Mouse (Mus musculus): Measurements from ENCODE around the gene Gm2000. TPM values are rescaled to one million over a fixed set of nuclear protein-coding genes. Genes with fewer than 3 reads are reported as not detected.

Gm2000 gene
- 150 and 744 TPM in 2 replicates for polyA plus RNA-seq (2012; rRNA removed)
- polyA plus RNA-seq (2014; fragmentation: Nextera tagmentation; extraction: Ambion mirVana) = 677 and 682 TPM in 2 replicates

- no peak for TF ChIP-seq EP300 (IDR thresholded peaks at IDR 0.05; ENCODE audit: low read depth)
- TF ChIP-seq CTCF (IDR thresholded peaks at IDR 0.05; ENCODE audit: low read depth) = no peak
- whole genome bisulfite sequencing (ENCODE audit: insufficient replicate concordance) = 87% methylated on average over 8 of the region's 8 CpGs
- no peaks in the 10 kb centered on the region for H3K27me3 ChIP-seq (ENCODE audit: control insufficient read depth, insufficient read depth, low read length)
These were observed at the start of gene Gm2000 for GRCm38 (mm10) chr1:156365740-156366139. Gene Gm2000 (plus strand): TSS chr1:156366040.

GRCm38 (mm10) chr1:156323126-156323525, 42.7 kb upstream of the Gm2000 start:
- H3K27ac ChIP-seq = no peak overlapping the region
- no peaks in the 10 kb centered on the region for H3K27me3 ChIP-seq (ENCODE audit: control insufficient read depth, insufficient read depth, low read length)
- H3K4me3 ChIP-seq (ENCODE audit: insufficient read depth in 1 of 2, low read depth in 2 of 2, low read length in 2 of 2) = no peak overlapping the region
- DNase-seq (ENCODE audit: low read depth in 3 of 3, low spot score in 3 of 3) (no peak), ATAC-seq (ENCODE audit: insufficient read depth) (no peak)
- H3K9ac ChIP-seq (replicated peaks) = no peak overlapping the region
- no peaks in the 10 kb centered on the region for H3K36me3 ChIP-seq (replicated peaks; ENCODE audit: control insufficient read depth, insufficient read depth, low read depth)
- no peak overlapping the region for H3K4me2 ChIP-seq (ENCODE audit: low read depth)
- TF ChIP-seq EP300 (IDR thresholded peaks at IDR 0.05; ENCODE audit: low read depth) (no peak), CTCF (IDR thresholded peaks at IDR 0.05; ENCODE audit: low read depth) (no peak)
- no peaks in the 10 kb centered on the region for H3K9me3 ChIP-seq (ENCODE audit: control insufficient read depth, low read length)
- H3K4me1 ChIP-seq (replicated peaks; ENCODE audit: control insufficient read depth in 2 of 2, insufficient read depth in 2 of 2, low read length in 1 of 2) = no peaks in the 10 kb centered on the region
- 65% methylated on average over 9 of the region's 9 CpGs for WGBS (ENCODE audit: insufficient replicate concordance)

More at GRCm38 (mm10) chr1:156365740-156366139, at the start of gene Gm2000:
- H3K27ac ChIP-seq = no peak within 1 kb of the TSS
- H3K9ac ChIP-seq (replicated peaks) = no peak within 1 kb of the TSS
- no peak within 1 kb of the TSS for H3K4me2 ChIP-seq (ENCODE audit: low read depth)
- no peaks in the 10 kb centered on the region for H3K9me3 ChIP-seq (ENCODE audit: control insufficient read depth, low read length)
- no peak for DNase-seq (ENCODE audit: low read depth in 3 of 3, low spot score in 3 of 3)
- no peak for ATAC-seq (ENCODE audit: insufficient read depth)
- H3K36me3 ChIP-seq (replicated peaks; ENCODE audit: control insufficient read depth, insufficient read depth, low read depth) = no peaks in the 10 kb centered on the region
- H3K4me3 ChIP-seq (ENCODE audit: insufficient read depth in 1 of 2, low read depth in 2 of 2, low read length in 2 of 2) = no peak within 1 kb of the TSS
- no peaks in the 10 kb centered on the region for H3K4me1 ChIP-seq (replicated peaks; ENCODE audit: control insufficient read depth in 2 of 2, insufficient read depth in 2 of 2, low read length in 1 of 2)

DNA sequence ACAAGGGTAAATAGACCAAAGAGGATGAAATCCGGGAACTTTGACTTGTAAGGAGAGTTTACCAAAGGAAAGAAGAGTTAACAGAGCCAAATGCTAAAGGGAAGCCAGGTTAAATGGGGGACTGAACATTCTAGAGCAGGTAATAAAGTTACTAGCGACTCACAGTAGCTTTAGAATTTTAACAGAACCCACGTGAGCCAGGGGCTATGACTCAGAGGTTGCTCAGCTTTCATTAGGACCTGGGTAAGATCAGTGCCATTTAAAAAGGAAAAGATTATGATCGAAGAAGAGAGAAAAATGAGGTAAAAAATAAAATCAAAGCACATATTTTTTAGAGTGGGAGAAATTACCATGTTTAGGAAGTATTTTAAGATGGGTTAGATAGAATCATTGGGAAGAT, 25.0 kb upstream of the Gm2000 start:
- no peak for TF ChIP-seq CTCF (IDR thresholded peaks at IDR 0.05; ENCODE audit: low read depth)
- no peak for TF ChIP-seq EP300 (IDR thresholded peaks at IDR 0.05; ENCODE audit: low read depth)
- H3K27ac ChIP-seq = no peak overlapping the region
- no peak for DNase-seq (ENCODE audit: low read depth in 3 of 3, low spot score in 3 of 3)
- H3K27me3 ChIP-seq (ENCODE audit: control insufficient read depth, insufficient read depth, low read length) = no peaks in the 10 kb centered on the region
- H3K36me3 ChIP-seq (replicated peaks; ENCODE audit: control insufficient read depth, insufficient read depth, low read depth) = no peaks in the 10 kb centered on the region
- no peaks in the 10 kb centered on the region for H3K4me1 ChIP-seq (replicated peaks; ENCODE audit: control insufficient read depth in 2 of 2, insufficient read depth in 2 of 2, low read length in 1 of 2)
- H3K9ac ChIP-seq (replicated peaks) = no peak overlapping the region
- H3K4me3 ChIP-seq (ENCODE audit: insufficient read depth in 1 of 2, low read depth in 2 of 2, low read length in 2 of 2) = no peak overlapping the region
- H3K4me2 ChIP-seq (ENCODE audit: low read depth) = no peak overlapping the region
- H3K9me3 ChIP-seq (ENCODE audit: control insufficient read depth, low read length) = no peaks in the 10 kb centered on the region
- ATAC-seq (ENCODE audit: insufficient read depth) = no peak
- WGBS (ENCODE audit: insufficient replicate concordance) = 42% methylated on average over 4 of the region's 4 CpGs

DNA sequence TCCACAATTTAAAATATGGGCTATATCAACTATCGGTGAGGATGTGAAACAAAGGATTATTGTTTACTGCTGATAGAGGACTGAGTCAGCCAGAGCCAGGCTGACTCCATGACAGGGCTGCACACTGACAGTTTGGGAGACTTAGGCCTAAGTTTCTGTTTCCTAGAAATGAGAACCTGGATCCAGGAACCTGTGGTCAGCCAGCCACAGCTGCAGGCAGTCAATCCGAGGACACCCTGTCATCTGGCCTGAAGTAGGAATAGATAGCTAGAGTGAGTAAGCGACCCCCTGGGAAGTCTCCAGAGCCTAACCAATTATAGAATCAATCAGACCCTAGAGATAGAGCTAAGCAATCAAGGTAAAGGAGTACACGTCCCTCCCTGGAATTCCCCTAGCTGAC, 21.4 kb upstream of the Gm2000 start:
- H3K4me1 ChIP-seq (replicated peaks; ENCODE audit: control insufficient read depth in 2 of 2, insufficient read depth in 2 of 2, low read length in 1 of 2) = no peaks in the 10 kb centered on the region
- no peak overlapping the region for H3K9ac ChIP-seq (replicated peaks)
- H3K27ac ChIP-seq = no peak overlapping the region
- H3K4me2 ChIP-seq (ENCODE audit: low read depth) = no peak overlapping the region
- H3K36me3 ChIP-seq (replicated peaks; ENCODE audit: control insufficient read depth, insufficient read depth, low read depth) = no peaks in the 10 kb centered on the region
- no peaks in the 10 kb centered on the region for H3K27me3 ChIP-seq (ENCODE audit: control insufficient read depth, insufficient read depth, low read length)
- no peaks in the 10 kb centered on the region for H3K9me3 ChIP-seq (ENCODE audit: control insufficient read depth, low read length)
- H3K4me3 ChIP-seq (ENCODE audit: insufficient read depth in 1 of 2, low read depth in 2 of 2, low read length in 2 of 2) = no peak overlapping the region
- ATAC-seq (ENCODE audit: insufficient read depth) = no peak
- 43% methylated on average over 4 of the region's 4 CpGs for WGBS (ENCODE audit: insufficient replicate concordance)
- no peak for DNase-seq (ENCODE audit: low read depth in 3 of 3, low spot score in 3 of 3)
- TF ChIP-seq EP300 (IDR thresholded peaks at IDR 0.05; ENCODE audit: low read depth) (no peak), CTCF (IDR thresholded peaks at IDR 0.05; ENCODE audit: low read depth) (no peak)

GRCm38 (mm10) chr1:156345633-156346032, 20.2 kb upstream of the Gm2000 start:
- no peak overlapping the region for H3K9ac ChIP-seq (replicated peaks)
- DNase-seq (ENCODE audit: low read depth in 3 of 3, low spot score in 3 of 3) = no peak
- H3K4me1 ChIP-seq (replicated peaks; ENCODE audit: control insufficient read depth in 2 of 2, insufficient read depth in 2 of 2, low read length in 1 of 2) = no peaks in the 10 kb centered on the region
- H3K9me3 ChIP-seq (ENCODE audit: control insufficient read depth, low read length) = no peaks in the 10 kb centered on the region
- H3K36me3 ChIP-seq (replicated peaks; ENCODE audit: control insufficient read depth, insufficient read depth, low read depth) = no peaks in the 10 kb centered on the region
- 76% methylated on average over 4 of the region's 4 CpGs for WGBS (ENCODE audit: insufficient replicate concordance)
- TF ChIP-seq CTCF (IDR thresholded peaks at IDR 0.05; ENCODE audit: low read depth) (no peak), EP300 (IDR thresholded peaks at IDR 0.05; ENCODE audit: low read depth) (no peak)
- no peak for ATAC-seq (ENCODE audit: insufficient read depth)
- no peak overlapping the region for H3K4me3 ChIP-seq (ENCODE audit: insufficient read depth in 1 of 2, low read depth in 2 of 2, low read length in 2 of 2)
- no peak overlapping the region for H3K27ac ChIP-seq
- no peak overlapping the region for H3K4me2 ChIP-seq (ENCODE audit: low read depth)
- no peaks in the 10 kb centered on the region for H3K27me3 ChIP-seq (ENCODE audit: control insufficient read depth, insufficient read depth, low read length)
